ENCODE assay signal across 8 mouse cellular contexts in the genomic region with DNA sequence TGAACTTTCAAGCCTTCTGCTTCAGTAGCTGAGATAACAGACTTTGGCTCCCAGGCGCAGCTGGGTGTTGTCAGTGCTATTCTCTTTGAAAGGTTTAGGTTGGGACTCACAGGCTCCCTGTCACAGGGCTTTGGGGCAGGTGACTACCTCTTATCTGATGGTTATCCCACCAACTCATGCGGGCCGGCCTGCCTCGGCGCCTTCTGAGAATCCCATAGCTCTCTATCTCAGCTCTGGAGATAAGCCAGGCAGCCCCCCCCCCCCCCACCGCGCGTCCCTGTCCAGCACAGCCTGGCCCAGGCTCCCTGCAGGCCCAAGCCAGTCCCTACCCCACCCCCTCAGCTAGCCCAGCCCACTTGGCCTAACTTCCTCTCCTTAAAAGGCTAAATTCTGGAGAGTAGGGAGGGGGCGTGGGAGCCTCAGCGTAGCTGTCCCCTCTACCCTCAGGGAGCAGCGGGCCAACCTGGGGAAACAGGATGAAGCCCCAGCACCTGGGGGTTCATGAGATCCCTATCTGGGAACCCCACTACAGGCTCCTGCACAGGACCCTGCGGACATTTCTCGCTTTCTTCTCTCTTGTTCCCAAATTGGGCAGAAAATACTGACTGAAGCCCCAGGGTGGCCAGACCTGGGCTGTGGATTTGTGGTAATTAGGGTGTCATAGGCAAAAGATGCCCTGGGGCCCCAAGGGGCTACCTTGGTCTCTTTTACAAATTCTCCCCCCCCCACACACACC. TPM values are rescaled to one million over a fixed set of nuclear protein-coding genes. Genes with fewer than 3 reads are reported as not detected.
A peak's percentile ranks its signal among the peaks of the same experiment; 100 is the strongest.
DNase-seq lines count a peak whose midpoint lies in the region; ATAC-seq lines count a peak whose summit lies in the region.

No protein-coding gene starts in this region.

- WGBS in embryonic facial prominence, embryonic 13.5 days, result 19% methylated on average over 13 of the region's 13 CpGs
- WGBS in liver, embryonic 11.5 days, result 11% methylated on average over 13 of the region's 13 CpGs
- WGBS in neural tube, embryonic 15.5 days, result 16% methylated on average over 13 of the region's 13 CpGs

- H3K4me2 ChIP-seq in embryonic facial prominence, embryonic 13.5 days, result no peak overlapping the region
- H3K4me2 ChIP-seq in liver, embryonic 11.5 days, result peak overlapping the region; percentile 53
- no peak overlapping the region for H3K4me2 ChIP-seq in neural tube, embryonic 15.5 days

- peak; percentile 69 to 74 for DNase-seq in urinary bladder, postnatal 4 days (ENCODE audit: low spot score in 2 of 2)
- DNase-seq in urinary bladder, postnatal 10 days (ENCODE audit: low spot score), result no peak
- peak; percentile 80 for DNase-seq in heart, postnatal 4 days
- DNase-seq in liver, embryonic 11.5 days (ENCODE audit: low spot score), result peak; percentile 67
- DNase-seq in layer of hippocampus, postnatal 25 days (ENCODE audit: extremely low spot score in 1 of 2, low spot score in 1 of 2), result no peak
- DNase-seq in frontal cortex, postnatal 14 days (ENCODE audit: low spot score in 2 of 2), result no peak

- no peaks in the 10 kb centered on the region for H3K9me3 ChIP-seq in embryonic facial prominence, embryonic 13.5 days
- H3K9me3 ChIP-seq in liver, embryonic 11.5 days (ENCODE audit: control insufficient read depth, low read length), result no peaks in the 10 kb centered on the region
- H3K9me3 ChIP-seq in neural tube, embryonic 15.5 days (replicated peaks), result no peaks in the 10 kb centered on the region

- H3K4me1 ChIP-seq in embryonic facial prominence, embryonic 13.5 days, result peaks cover 23% of the 10 kb centered on the region
- peaks cover 52% of the 10 kb centered on the region for H3K4me1 ChIP-seq in liver, embryonic 11.5 days (replicated peaks; ENCODE audit: control insufficient read depth, insufficient read depth, low read length)
- H3K4me1 ChIP-seq in neural tube, embryonic 15.5 days, result peaks cover 13% of the 10 kb centered on the region

- no peak for ATAC-seq in embryonic facial prominence, embryonic 13.5 days (ENCODE audit: insufficient number of reproducible peaks, insufficient read depth, low FRiP score, low TSS enrichment, low read depth)
- peak; percentile 70 for ATAC-seq in liver, embryonic 11.5 days (replicated peaks; ENCODE audit: low FRiP score)
- ATAC-seq in neural tube, embryonic 15.5 days (ENCODE audit: low FRiP score), result no peak

- no peak overlapping the region for H3K4me3 ChIP-seq in embryonic facial prominence, embryonic 13.5 days
- no peak overlapping the region for H3K4me3 ChIP-seq in liver, embryonic 11.5 days (ENCODE audit: low read depth, low read length)
- no peak overlapping the region for H3K4me3 ChIP-seq in neural tube, embryonic 15.5 days (replicated peaks)

- no peaks in the 10 kb centered on the region for H3K27me3 ChIP-seq in embryonic facial prominence, embryonic 13.5 days
- H3K27me3 ChIP-seq in liver, embryonic 11.5 days (replicated peaks; ENCODE audit: control insufficient read depth, insufficient read depth, low read length), result no peaks in the 10 kb centered on the region
- H3K27me3 ChIP-seq in neural tube, embryonic 15.5 days (replicated peaks), result peaks cover 7% of the 10 kb centered on the region

- H3K9ac ChIP-seq in embryonic facial prominence, embryonic 13.5 days, result 0 out of 2 replicates have a peak overlapping the region, but pooled peaks have one; percentile 32
- H3K9ac ChIP-seq in liver, embryonic 11.5 days (ENCODE audit: low read depth, low read length), result peak overlapping the region; percentile 56
- H3K9ac ChIP-seq in neural tube, embryonic 15.5 days (replicated peaks), result no peak overlapping the region; the same call in 1 of the 2 replicates

- no peaks in the 10 kb centered on the region for H3K36me3 ChIP-seq in embryonic facial prominence, embryonic 13.5 days
- no peaks in the 10 kb centered on the region for H3K36me3 ChIP-seq in liver, embryonic 11.5 days (ENCODE audit: control insufficient read depth, insufficient read depth, low read length)
- no peaks in the 10 kb centered on the region for H3K36me3 ChIP-seq in neural tube, embryonic 15.5 days

- H3K27ac ChIP-seq in embryonic facial prominence, embryonic 13.5 days, result peak overlapping the region; percentile 28; the same call in 1 of the 2 replicates
- peak overlapping the region; percentile 89 for H3K27ac ChIP-seq in liver, embryonic 11.5 days (ENCODE audit: low read depth, low read length)
- peak overlapping the region; percentile 6; the same call in 1 of the 2 replicates for H3K27ac ChIP-seq in neural tube, embryonic 15.5 days (replicated peaks)

RNA-seq across cellular contexts. Expression of a gene that starts 19.8 kb away (rescaled TPM):
- polyA plus RNA-seq in embryonic facial prominence, embryonic 13.5 days (2015; fragmentation: Nextera tagmentation; extraction: Ambion mirVana), result 14,475 and 16,597 TPM in 2 replicates
- 1,000 to 10,000 TPM; 2,345 to 2,495 TPM for total RNA-seq in heart, postnatal 4 days (2021)
- 11,958 and 12,749 TPM in 2 replicates for polyA plus RNA-seq in liver, embryonic 11.5 days (2014; fragmentation: Nextera tagmentation; extraction: Ambion mirVana)
- polyA plus RNA-seq in neural tube, embryonic 15.5 days (2015; fragmentation: Nextera tagmentation; extraction: Ambion mirVana), result 12,525 and 12,918 TPM in 2 replicates
- 1,000 to 10,000 TPM; 3,553 to 3,743 TPM for total RNA-seq in layer of hippocampus, postnatal 25 days (2021)

RNA-seq across cellular contexts. Expression of a gene that starts 31.2 kb away (rescaled TPM):
- 15.0 and 15.7 TPM in 2 replicates for polyA plus RNA-seq in embryonic facial prominence, embryonic 13.5 days (2015; fragmentation: Nextera tagmentation; extraction: Ambion mirVana)
- 1 to 10 TPM; 9.4 to 9.5 TPM for total RNA-seq in heart, postnatal 4 days (2021)
- 6.7 TPM in 2 replicates for polyA plus RNA-seq in liver, embryonic 11.5 days (2014; fragmentation: Nextera tagmentation; extraction: Ambion mirVana)
- 29.4 TPM in 2 replicates for polyA plus RNA-seq in neural tube, embryonic 15.5 days (2015; fragmentation: Nextera tagmentation; extraction: Ambion mirVana)
- total RNA-seq in layer of hippocampus, postnatal 25 days (2021), result 10 to 100 TPM; 37.4 to 40.0 TPM

RNA-seq across cellular contexts. Expression of a gene that starts 33.8 kb away (rescaled TPM):
- polyA plus RNA-seq in embryonic facial prominence, embryonic 13.5 days (2015; fragmentation: Nextera tagmentation; extraction: Ambion mirVana), result 392 and 441 TPM in 2 replicates
- total RNA-seq in heart, postnatal 4 days (2021), result 100 to 1,000 TPM; 145 to 173 TPM
- polyA plus RNA-seq in liver, embryonic 11.5 days (2014; fragmentation: Nextera tagmentation; extraction: Ambion mirVana), result 142 and 148 TPM in 2 replicates
- polyA plus RNA-seq in neural tube, embryonic 15.5 days (2015; fragmentation: Nextera tagmentation; extraction: Ambion mirVana), result 385 and 432 TPM in 2 replicates
- total RNA-seq in layer of hippocampus, postnatal 25 days (2021), result 100 to 1,000 TPM; 229 to 232 TPM

Comparison
In these comparisons a context has a peak if more than half of its experiments do, and no peak if none do; other contexts are left out.
1. DNase-seq: peak in urinary bladder, postnatal 4 days (2 of 2), heart, postnatal 4 days (single experiment) and liver, embryonic 11.5 days (single experiment); none in urinary bladder, postnatal 10 days (single experiment), layer of hippocampus, postnatal 25 days (0 of 2) and frontal cortex, postnatal 14 days (0 of 2).
2. H3K27ac ChIP-seq: peak in every context shown above with its lines; median percentile 89 in liver, embryonic 11.5 days; 28 in embryonic facial prominence, embryonic 13.5 days; 6 in neural tube, embryonic 15.5 days.